Mouse (Mus musculus) bone marrow macrophage, adult 2 months (primary cell): ENCODE measurements around the gene Pkdcc.

Source experiments
- CTCF ChIP-seq: IDR thresholded peaks from 2 replicates; pipeline ENCODE4 v1.5.1; 2012; ENCODE audit warnings: low read depth, mild to moderate bottlenecking, low read length, moderate library complexity
- POLR2A ChIP-seq: IDR thresholded peaks from 2 replicates; pipeline ENCODE4 v1.6.1; 2012; ENCODE audit warnings: mild to moderate bottlenecking, low read depth, low read length, borderline replicate concordance

DNA sequence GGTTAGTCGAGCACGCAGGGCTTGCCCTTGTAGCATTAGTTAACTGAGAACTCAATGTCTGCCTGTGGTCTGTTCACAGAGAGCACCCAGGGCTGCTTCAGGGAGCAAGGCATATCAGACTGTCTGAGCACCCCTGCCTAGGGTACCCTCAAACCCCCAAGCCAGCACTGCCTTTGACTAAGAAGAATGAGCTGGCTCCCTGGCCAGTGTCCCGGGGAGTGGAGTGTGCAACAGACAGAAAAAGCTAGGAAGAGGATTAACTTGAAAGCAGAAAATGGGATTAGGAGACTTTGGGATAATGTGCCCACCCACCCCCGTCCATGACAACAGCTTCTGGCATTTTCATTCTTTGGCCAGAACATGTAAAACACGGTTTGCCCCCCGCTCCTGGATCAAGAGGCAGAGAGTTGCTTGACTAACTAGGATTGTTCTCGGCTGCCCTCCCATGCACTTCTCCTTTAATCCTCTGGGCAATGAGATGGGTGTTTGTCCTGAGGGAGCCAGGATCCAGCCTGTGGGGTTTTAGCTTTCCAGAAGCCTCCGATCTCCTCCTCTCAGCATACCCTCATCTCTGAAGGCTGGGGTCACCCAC, 11.4 kb downstream of the Pkdcc start:
- no peak for TF ChIP-seq POLR2A
- TF ChIP-seq CTCF = no peak
